Mouse (Mus musculus) CH12.LX (cell line): ENCODE results near the gene Usp6nl. TPM values are rescaled to one million over a fixed set of nuclear protein-coding genes. Genes with fewer than 3 reads are reported as not detected.

Experiments
- DNase-seq: peaks from one replicate; pipeline ENCODE4 v3.0.0-alpha.2; 2013; ENCODE audit errors: extremely low read depth
- H3K27ac ChIP-seq: 2 replicates; pipeline ENCODE4 v1.5.1; 2012; ENCODE audit warnings: low read depth, mild to moderate bottlenecking, control low read depth, moderate library complexity; ENCODE audit not compliant: insufficient read depth
- H3K27me3 ChIP-seq: replicated peaks from 2 replicates; pipeline ENCODE3; 2012; ENCODE audit warnings: inconsistent platforms
- H3K36me3 ChIP-seq, 2 experiments: replicated peaks in 1 of 2; 2 replicates each; pipeline versions ENCODE3 to v1.6.1; 2012; ENCODE audit warnings: inconsistent platforms in 1 of 2, low read length in 1 of 2, mild to moderate bottlenecking in 1 of 2, mixed read lengths in 1 of 2, moderate library complexity in 1 of 2; ENCODE audit not compliant: control insufficient read depth in 1 of 2, insufficient read depth in 1 of 2
- H3K4me1 ChIP-seq, 2 experiments: 2 replicates each; pipeline ENCODE4 v1.6.1; 2012; ENCODE audit warnings: inconsistent platforms in 1 of 2, moderate library complexity in 1 of 2; ENCODE audit not compliant: insufficient read depth in 2 of 2, control insufficient read depth in 1 of 2
- H3K4me2 ChIP-seq: 2 replicates; pipeline ENCODE4 v1.6.1; 2012; ENCODE audit warnings: low read depth, mild to moderate bottlenecking, control low read depth; ENCODE audit not compliant: poor library complexity, insufficient read depth, severe bottlenecking
- H3K4me3 ChIP-seq, 3 experiments: fragments of 150-350 bp in 1 of 3; sonication (generic) in 1 of 3; replicated peaks in 1 of 3; 2 replicates each; pipeline versions ENCODE3 to v1.5.1; 2011 to 2012; ENCODE audit warnings: low read depth in 2 of 3, low read length in 2 of 3, mild to moderate bottlenecking in 2 of 3, moderate library complexity in 2 of 3, control low read depth in 1 of 3, improper control_type of control experiment in 1 of 3, inconsistent platforms in 1 of 3, mixed read lengths in 1 of 3; ENCODE audit not compliant: poor library complexity in 1 of 3
- H3K79me2 ChIP-seq: replicated peaks from 2 replicates; pipeline ENCODE4 v1.6.1; 2012; ENCODE audit warnings: mild to moderate bottlenecking, moderate library complexity; ENCODE audit not compliant: control insufficient read depth, poor library complexity, insufficient read depth, severe bottlenecking; ENCODE audit errors: extremely low read depth
- H3K9ac ChIP-seq: 2 replicates; pipeline ENCODE4 v1.6.1; 2012; ENCODE audit warnings: low read depth, mild to moderate bottlenecking, control low read depth, moderate library complexity; ENCODE audit not compliant: insufficient read depth
- H3K9me3 ChIP-seq: replicated peaks from 2 replicates; pipeline ENCODE3; 2012; ENCODE audit warnings: low read length, inconsistent platforms, mixed read lengths
- CHD1 ChIP-seq: IDR thresholded peaks from 2 replicates; pipeline ENCODE4 v1.6.1; 2012; ENCODE audit warnings: low read depth, low read length, improper control_type of control experiment, inconsistent platforms
- CHD2 ChIP-seq: IDR thresholded peaks from 2 replicates; pipeline ENCODE4 v1.6.1; 2011; ENCODE audit warnings: low read length, improper control_type of control experiment
- CTCF ChIP-seq, 2 experiments: IDR thresholded peaks in 1 of 2; conservative IDR thresholded peaks in 1 of 2; 2 replicates each; pipeline ENCODE4 v1.5.1; 2011 to 2012; ENCODE audit warnings: low read depth in 2 of 2, low read length in 2 of 2, improper control_type of control experiment in 1 of 2, inconsistent platforms in 1 of 2, mild to moderate bottlenecking in 1 of 2, moderate library complexity in 1 of 2
- ELF1 ChIP-seq: IDR thresholded peaks from 2 replicates; pipeline ENCODE4 v1.6.1; 2014; ENCODE audit warnings: low read depth, mild to moderate bottlenecking, inconsistent platforms, low read length, improper control_type of control experiment
- EP300 ChIP-seq: IDR thresholded peaks from 2 replicates; pipeline ENCODE4 v1.6.1; 2011; ENCODE audit warnings: low read length, improper control_type of control experiment
- ETS1 ChIP-seq: conservative IDR thresholded peaks from 2 replicates; pipeline ENCODE4 v1.6.1; 2012; ENCODE audit warnings: low read depth, mild to moderate bottlenecking, inconsistent platforms, low read length, improper control_type of control experiment, moderate library complexity
- GABPA ChIP-seq: IDR thresholded peaks from 2 replicates; pipeline ENCODE4 v1.6.1; 2012; ENCODE audit warnings: low read depth, low read length, improper control_type of control experiment, inconsistent platforms; ENCODE audit not compliant: insufficient replicate concordance
- JUN ChIP-seq: IDR thresholded peaks from 2 replicates; pipeline ENCODE4 v1.6.1; 2011; ENCODE audit warnings: low read depth, mild to moderate bottlenecking, low read length, improper control_type of control experiment, moderate library complexity; ENCODE audit not compliant: insufficient read depth
- MAX ChIP-seq: IDR thresholded peaks from 2 replicates; pipeline ENCODE4 v1.6.1; 2011; ENCODE audit warnings: low read length, improper control_type of control experiment
- MEF2A ChIP-seq: IDR thresholded peaks from 2 replicates; pipeline ENCODE4 v1.6.1; 2014; ENCODE audit warnings: low read depth, mild to moderate bottlenecking, inconsistent platforms, low read length, improper control_type of control experiment, borderline replicate concordance
- MXI1 ChIP-seq: IDR thresholded peaks from 2 replicates; pipeline ENCODE4 v1.6.1; 2011; ENCODE audit warnings: mild to moderate bottlenecking, low read depth, low read length, improper control_type of control experiment
- MYC ChIP-seq: IDR thresholded peaks from 2 replicates; pipeline ENCODE4 v1.6.1; 2011; ENCODE audit warnings: low read depth, mild to moderate bottlenecking, improper control_type of control experiment, low read length
- NELFE ChIP-seq: IDR thresholded peaks from 2 replicates; pipeline ENCODE4 v1.6.1; 2011; ENCODE audit warnings: low read depth, low read length, improper control_type of control experiment
- PAX5 ChIP-seq: IDR thresholded peaks from 2 replicates; pipeline ENCODE4 v1.6.1; 2012; ENCODE audit warnings: low read length, inconsistent platforms, mixed read lengths
- POLR2AphosphoS2 ChIP-seq: IDR thresholded peaks from 2 replicates; pipeline ENCODE4 v1.6.1; 2011; ENCODE audit warnings: low read depth, low read length, improper control_type of control experiment
- RAD21 ChIP-seq: IDR thresholded peaks from 2 replicates; pipeline ENCODE4 v1.6.1; 2011; ENCODE audit warnings: low read depth, mild to moderate bottlenecking, low read length, improper control_type of control experiment, moderate library complexity
- RCOR1 ChIP-seq: conservative IDR thresholded peaks from 2 replicates; pipeline ENCODE4 v1.6.1; 2012; ENCODE audit warnings: low read depth, mild to moderate bottlenecking, inconsistent platforms, low read length, improper control_type of control experiment
- SMC3 ChIP-seq: IDR thresholded peaks from 2 replicates; pipeline ENCODE4 v1.6.1; 2011; ENCODE audit warnings: low read depth, low read length, improper control_type of control experiment
- TBP ChIP-seq: conservative IDR thresholded peaks from 2 replicates; pipeline ENCODE4 v1.6.1; 2011; ENCODE audit warnings: low read depth, low read length, improper control_type of control experiment
- TCF12 ChIP-seq: IDR thresholded peaks from 2 replicates; pipeline ENCODE4 v1.6.1; 2014; ENCODE audit warnings: low read depth, mild to moderate bottlenecking, inconsistent platforms, low read length, improper control_type of control experiment
- USF1 ChIP-seq: IDR thresholded peaks from 2 replicates; pipeline ENCODE4 v1.6.1; 2014; ENCODE audit warnings: low read depth, mild to moderate bottlenecking, inconsistent platforms, low read length, improper control_type of control experiment
- USF2 ChIP-seq: conservative IDR thresholded peaks from 2 replicates; pipeline ENCODE4 v1.6.1; 2011; ENCODE audit warnings: low read depth, low read length, improper control_type of control experiment
- ZKSCAN1 ChIP-seq: IDR thresholded peaks from 2 replicates; pipeline ENCODE4 v1.6.1; 2012; ENCODE audit warnings: low read depth, inconsistent platforms, low read length, improper control_type of control experiment, borderline replicate concordance
- ZNF384 ChIP-seq: IDR thresholded peaks from 2 replicates; pipeline ENCODE4 v1.6.1; 2012; ENCODE audit warnings: low read depth, low read length, improper control_type of control experiment, inconsistent platforms
- dilution Hi-C: fragments of 300-500 bp; cut with MboI; formaldehyde crosslinking; loops from 2 replicates; pipeline ENCODE4 v1.14.3; 2020; ENCODE audit warnings: low sequenced_read_pairs; ENCODE audit not compliant: extremely low pct_unique_long_range_greater_than_20kb, extremely low pct_ligation_motif_present
- in situ Hi-C: fragments of 300-500 bp; cut with MboI; formaldehyde crosslinking; loops from 3 replicates; pipeline ENCODE4 v1.14.3; 2019; ENCODE audit warnings: low sequenced_read_pairs, low pct_ligation_motif_present, low pct_unique_long_range_greater_than_20kb, mixed read lengths
- polyA plus RNA-seq: library from polyadenylated mRNA; unstranded; fragments of >175 nt; gene quantifications from 2 replicates; pipeline ENCODE4 v1.2.1, GENCODE M21; 2012; ENCODE audit warnings: low read depth; ENCODE audit not compliant: insufficient read length
- total RNA-seq, 2 experiments: library from RNA; depleted of rRNA; stranded (reverse); fragments of 300-350 nt in 1 of 2; fragments of >200 nt in 1 of 2; gene quantifications; 2 replicates each; pipeline ENCODE4 v1.2.3; 2012 to 2014

Gene Usp6nl
- total and polyA plus RNA-seq, 3 experiments: 4.1 to 12.1 (median 4.6) TPM

GRCm38 (mm10) chr2:6487566-6488488 is 165.4 kb downstream of the Usp6nl start:
- no peak overlapping the region for H3K4me2 ChIP-seq
- dilution Hi-C loops: no loop called here
- no peak overlapping the region for H3K9ac ChIP-seq
- H3K4me1 ChIP-seq: peaks cover 10 to 20% of the 10 kb centered on the region in 2 experiments
- H3K9me3 ChIP-seq: no peaks in the 10 kb centered on the region
- no peak for TF ChIP-seq RAD21
- TF ChIP-seq MYC: no peak
- TF ChIP-seq PAX5: no peak
- TF ChIP-seq RCOR1: no peak
- no peak for TF ChIP-seq MAX
- TF ChIP-seq GABPA: no peak
- no peak for TF ChIP-seq TBP
- no peak for TF ChIP-seq MXI1
- no peak for TF ChIP-seq CHD2
- no peak for TF ChIP-seq USF2
- TF ChIP-seq MEF2A: no peak
- TF ChIP-seq NELFE: no peak
- TF ChIP-seq CHD1: no peak
- H3K27ac ChIP-seq: no peak overlapping the region
- in situ Hi-C loops: no loop called here
- no peaks in the 10 kb centered on the region for H3K27me3 ChIP-seq
- no peaks in the 10 kb centered on the region for H3K79me2 ChIP-seq
- DNase-seq: no peak
- H3K4me3 ChIP-seq: no peak overlapping the region
- H3K36me3 ChIP-seq: no peaks in the 10 kb centered on the region

- TF ChIP-seq POLR2AphosphoS2: no peak
- no peak for TF ChIP-seq JUN
- TF ChIP-seq SMC3: no peak
- no peak for TF ChIP-seq TCF12
- no peak for TF ChIP-seq ZNF384
- TF ChIP-seq CHD2: no peak
- no peak for TF ChIP-seq ETS1
- TF ChIP-seq MAX: no peak
- TF ChIP-seq EP300: no peak
- TF ChIP-seq CTCF (conservative IDR thresholded peaks at IDR 0.05 in 1 of 2, IDR thresholded peaks at IDR 0.05 in 1 of 2; ENCODE audit: low read depth in 2 of 2, low read length in 2 of 2): no peak
- TF ChIP-seq GABPA: no peak
- TF ChIP-seq USF1: no peak
- TF ChIP-seq ZKSCAN1: no peak
- no peak for TF ChIP-seq ELF1
- dilution Hi-C loops (no loop called here), in situ Hi-C loops (no loop called here)
- Histone ChIP-seq H3K27me3 (no peaks in the 10 kb centered on the region), H3K79me2 (no peaks in the 10 kb centered on the region), H3K4me3 (no peak overlapping the region), H3K36me3 (no peaks in the 10 kb centered on the region), H3K27ac (no peak overlapping the region), H3K4me2 (no peak overlapping the region), H3K9me3 (no peaks in the 10 kb centered on the region), H3K4me1 (peaks cover 7 to 12% of the 10 kb centered on the region in 2 experiments), H3K9ac (no peak overlapping the region)
- DNase-seq: no peak
Measured at GRCm38 (mm10) chr2:6488489-6489056, 166.1 kb downstream of the Usp6nl start.
